Mouse (Mus musculus) gastrocnemius, adult 8-10 months (tissue): ENCODE results near the gene Rnasel. TPM values are rescaled to one million over a fixed set of nuclear protein-coding genes. Genes with fewer than 3 reads are reported as not detected.

Experiments used
- DNase-seq, 2 experiments: peaks; one replicate each; pipeline ENCODE4 v3.0.0; 2022; ENCODE audit warnings: low spot score in 2 of 2
- total RNA-seq, 4 experiments: library from RNA; stranded (reverse); gene quantifications; 2 replicates each; pipeline ENCODE4 v1.2.4; 2022

The Rnasel gene
- total RNA-seq, 4 experiments from 2014 or later = 0.63 to 1.8 (median 1.2) TPM

DNA sequence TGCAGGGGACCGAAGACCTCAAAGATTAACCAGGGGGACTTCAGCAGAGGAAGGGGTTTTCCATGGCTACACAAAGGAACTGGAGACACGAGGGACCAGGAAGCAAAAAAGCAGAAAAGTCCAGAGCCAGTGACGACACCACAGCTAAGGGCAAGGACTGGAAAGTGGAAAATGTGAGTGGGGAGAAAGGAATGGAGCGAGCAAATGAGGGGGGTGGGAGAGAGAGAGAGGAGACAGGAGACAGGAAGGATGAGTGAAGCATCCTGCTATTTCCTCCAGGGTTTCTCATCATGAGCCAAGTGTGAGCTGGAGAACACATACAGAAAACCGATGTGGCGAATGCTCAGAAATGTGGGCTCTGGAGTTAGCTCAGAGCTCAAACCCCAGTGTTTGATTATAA lies 13.1 kb upstream of the Rnasel start:
- DNase-seq = no peak

GRCm38 (mm10) chr1:153737101-153738085 lies 11.8 kb upstream of the Rnasel start:
- DNase-seq = no peak

DNA sequence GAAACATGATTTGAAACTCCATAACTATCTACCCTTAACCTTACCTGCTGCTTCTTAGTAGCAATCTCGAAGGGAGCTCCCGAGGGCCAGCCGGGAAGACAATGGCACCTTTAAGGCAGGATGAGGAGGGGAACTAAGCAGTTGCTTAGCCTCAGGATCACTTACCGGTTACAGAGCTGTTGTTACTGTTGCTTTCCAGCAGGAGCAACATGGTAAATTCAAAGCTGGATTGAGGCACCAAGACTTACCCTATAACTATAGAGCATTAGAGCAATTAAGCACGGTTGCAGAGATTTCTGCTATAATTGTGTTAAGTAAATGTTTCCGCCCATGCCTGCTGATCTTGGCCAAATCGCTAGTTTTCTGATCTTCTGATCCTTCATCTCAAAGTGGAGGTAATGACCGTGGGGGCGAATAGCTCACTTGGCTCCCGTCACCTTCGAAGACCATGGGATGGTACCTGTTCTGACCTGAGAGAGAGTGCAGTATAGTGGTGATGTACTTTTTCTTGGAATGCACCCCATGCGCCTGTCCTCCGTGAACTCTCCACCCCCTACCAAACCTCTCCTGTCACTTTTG lies 9.7 kb upstream of the Rnasel start:
- DNase-seq = no peak

DNA sequence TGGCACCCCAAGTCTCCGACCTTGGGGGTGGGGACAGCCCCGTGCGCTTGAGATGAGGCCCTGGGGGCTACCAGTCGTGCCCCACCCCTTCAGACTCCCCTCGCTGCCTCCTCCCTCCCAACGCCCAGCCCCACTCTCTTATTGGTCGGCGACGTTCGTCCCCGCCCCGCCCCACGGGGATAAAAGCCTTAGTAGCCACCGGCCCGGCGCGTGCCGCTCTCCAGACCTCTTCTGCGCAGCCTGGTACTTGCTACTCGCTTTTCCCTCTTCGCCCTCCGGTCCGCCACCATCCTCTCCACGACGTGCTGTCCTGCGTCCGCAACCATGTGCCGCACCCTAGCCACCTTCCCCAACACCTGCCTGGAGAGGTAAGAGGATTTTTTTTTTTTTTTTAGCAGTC lies 9.1 kb upstream of the Rnasel start, which contains the start of gene Rgs16:
Rgs16 (plus strand) TSS at position 205 of the 400 bp plus-strand sequence.
- peak; percentile 37 to 67 for DNase-seq

GRCm38 (mm10) chr1:153740775-153741400 lies 8.3 kb upstream of the Rnasel start:
- DNase-seq = no peak

- DNase-seq = no peak
Measured at GRCm38 (mm10) chr1:153741551-153742316, 7.5 kb upstream of the Rnasel start.

DNA sequence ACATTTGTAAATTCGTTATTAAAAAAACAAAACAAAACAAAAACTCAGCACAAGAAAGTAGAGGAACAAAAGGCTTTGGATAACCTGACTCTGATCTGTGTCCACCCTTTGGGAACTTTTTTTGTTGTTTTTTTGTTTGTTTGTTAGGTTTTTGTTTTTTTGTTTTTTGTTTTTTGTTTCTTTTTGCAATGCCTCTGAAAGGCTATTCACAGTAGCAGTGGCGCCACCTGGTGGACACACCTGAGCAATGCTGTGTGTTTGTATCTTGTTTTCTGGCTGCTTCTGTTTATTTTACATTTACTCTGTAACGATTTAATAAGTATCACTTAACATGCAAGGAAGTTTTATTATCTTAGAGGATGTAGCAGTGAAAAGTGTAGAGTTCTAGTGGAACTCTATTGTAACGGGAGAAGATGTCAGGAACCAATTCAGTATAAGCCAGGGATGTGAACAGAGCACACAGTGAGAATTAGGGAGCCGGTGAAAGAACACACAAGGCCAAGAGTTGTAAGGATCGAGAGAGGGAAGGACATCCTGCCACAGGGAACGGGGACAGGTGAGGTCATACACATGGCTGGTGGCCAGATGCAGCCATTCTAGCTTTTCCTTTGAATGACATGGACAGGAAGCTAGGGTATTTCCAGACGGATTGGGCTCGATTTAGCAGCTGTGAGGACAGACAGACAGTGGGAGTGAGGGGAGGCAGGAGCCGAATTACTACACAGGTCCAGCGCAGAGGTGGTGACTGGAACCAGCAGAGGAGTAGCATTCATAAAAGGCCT lies 6.7 kb upstream of the Rnasel start:
- peak; percentile 29 to 62 for DNase-seq

- DNase-seq = no peak
Measured at GRCm38 (mm10) chr1:153746119-153746670, 3.0 kb upstream of the Rnasel start.

GRCm38 (mm10) chr1:153746728-153747127 lies 2.5 kb upstream of the Rnasel start:
- peak; percentile 25 to 28 for DNase-seq

DNA sequence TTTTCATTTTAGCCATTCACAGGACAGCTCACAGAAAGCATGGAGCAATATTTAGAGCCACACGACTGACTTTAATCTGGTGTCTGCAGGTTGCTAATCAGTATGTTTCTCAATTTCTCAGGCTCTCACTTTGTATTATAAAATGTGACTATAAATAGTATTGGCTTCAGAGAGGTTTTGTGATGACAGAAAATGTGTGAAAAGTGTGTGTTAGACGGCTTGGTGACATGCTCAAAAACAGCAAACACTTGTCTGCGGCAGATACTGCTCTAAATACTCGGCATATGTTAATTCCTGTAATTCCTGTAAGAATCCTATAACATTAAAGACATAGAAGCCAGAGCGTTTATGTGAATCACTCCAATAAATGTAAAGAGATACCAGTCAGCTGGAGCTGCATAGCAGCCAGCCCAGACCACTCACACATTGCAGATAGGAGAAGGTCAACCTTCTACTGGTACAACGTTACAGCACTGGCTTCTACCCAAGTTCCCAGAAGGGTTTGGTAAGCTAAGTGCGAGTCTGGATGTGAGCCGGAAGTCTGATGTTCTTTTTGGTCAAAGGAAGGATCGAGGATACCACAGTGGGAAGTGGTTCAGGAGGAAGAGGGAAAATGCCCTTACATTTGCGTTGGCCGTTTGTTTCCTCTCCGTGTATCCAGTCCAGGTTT lies 1.2 kb upstream of the Rnasel start:
- DNase-seq = no peak

DNA sequence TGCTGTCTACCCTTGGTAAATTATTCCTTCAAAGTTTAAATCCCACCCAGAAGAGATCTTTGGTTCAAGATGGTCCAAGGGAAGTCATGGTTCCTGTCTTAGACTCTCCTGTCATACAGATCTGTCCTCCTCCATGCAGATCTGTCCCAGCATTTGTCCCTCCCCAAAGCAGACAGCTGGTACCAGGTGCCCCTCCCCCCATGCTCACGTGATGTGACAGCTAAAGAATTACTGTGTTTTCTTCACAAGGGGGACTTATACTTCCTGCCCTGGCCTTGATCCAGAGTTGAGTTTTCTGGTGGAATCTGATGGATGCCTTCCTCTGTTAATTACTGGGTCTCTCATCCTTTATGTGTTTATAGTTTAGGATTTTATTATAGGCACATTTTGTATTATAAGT lies 677 bp upstream of the Rnasel start:
- DNase-seq = no peak

GRCm38 (mm10) chr1:153750054-153750453 lies 828 bp downstream of the Rnasel start:
- no peak for DNase-seq

DNA sequence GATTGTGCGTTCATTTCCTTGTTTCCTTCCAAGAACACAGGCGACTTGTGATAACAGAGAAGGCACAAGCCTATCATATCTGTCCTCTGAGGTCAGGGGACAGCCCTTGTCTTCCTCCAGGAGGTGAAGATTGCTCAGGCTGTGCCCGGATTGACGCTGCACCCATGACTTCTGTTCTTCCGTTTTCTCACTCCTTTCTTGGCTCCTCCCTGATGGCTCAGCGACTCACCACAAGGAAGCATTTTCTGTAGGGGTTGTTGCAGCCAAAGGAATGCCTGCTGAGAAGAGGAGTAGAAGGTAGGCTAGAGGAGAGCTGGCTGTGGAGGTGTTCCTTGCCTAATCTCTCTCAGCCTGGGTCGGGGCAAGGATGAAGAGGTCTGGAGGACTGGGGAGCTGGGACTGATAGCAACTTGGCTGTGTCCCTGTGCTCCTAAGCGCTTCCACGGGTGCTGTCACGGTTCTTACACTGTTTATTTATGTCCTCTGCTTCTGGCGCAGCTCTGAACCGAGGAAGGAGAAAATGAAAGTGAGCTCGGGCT lies 2.6 kb downstream of the Rnasel start:
- no peak for DNase-seq

DNA sequence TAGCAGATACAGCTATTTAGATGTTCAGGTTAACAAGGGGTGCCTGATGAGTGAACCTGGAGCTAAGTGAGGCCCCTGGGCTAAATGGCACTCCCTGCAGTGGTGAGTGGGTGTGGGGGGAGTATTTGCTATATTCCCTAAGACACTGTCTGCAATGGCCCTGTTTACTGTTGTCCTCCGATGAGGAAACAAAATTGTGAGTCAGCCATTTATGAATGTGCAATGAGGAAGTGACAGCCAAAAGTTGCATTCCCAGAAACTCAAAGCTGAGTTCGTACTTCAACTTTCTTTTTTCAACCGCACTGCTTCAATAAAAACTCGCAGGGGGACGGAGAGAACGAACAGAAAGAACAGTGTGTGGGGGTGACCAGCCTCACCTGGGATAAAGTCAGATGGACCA lies 3.3 kb downstream of the Rnasel start:
- DNase-seq = no peak

DNA sequence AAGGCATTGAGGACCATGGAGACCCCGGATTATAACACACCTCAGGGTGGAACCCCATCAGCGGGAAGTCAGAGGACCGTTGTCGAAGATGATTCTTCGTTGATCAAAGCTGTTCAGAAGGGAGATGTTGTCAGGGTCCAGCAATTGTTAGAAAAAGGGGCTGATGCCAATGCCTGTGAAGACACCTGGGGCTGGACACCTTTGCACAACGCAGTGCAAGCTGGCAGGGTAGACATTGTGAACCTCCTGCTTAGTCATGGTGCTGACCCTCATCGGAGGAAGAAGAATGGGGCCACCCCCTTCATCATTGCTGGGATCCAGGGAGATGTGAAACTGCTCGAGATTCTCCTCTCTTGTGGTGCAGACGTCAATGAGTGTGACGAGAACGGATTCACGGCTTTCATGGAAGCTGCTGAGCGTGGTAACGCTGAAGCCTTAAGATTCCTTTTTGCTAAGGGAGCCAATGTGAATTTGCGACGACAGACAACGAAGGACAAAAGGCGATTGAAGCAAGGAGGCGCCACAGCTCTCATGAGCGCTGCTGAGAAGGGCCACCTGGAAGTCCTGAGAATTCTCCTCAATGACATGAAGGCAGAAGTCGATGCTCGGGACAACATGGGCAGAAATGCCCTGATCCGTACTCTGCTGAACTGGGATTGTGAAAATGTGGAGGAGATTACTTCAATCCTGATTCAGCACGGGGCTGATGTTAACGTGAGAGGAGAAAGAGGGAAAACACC lies 4.7 kb downstream of the Rnasel start:
- DNase-seq = no peak

GRCm38 (mm10) chr1:153764136-153764535 lies 14.9 kb downstream of the Rnasel start:
- no peak for DNase-seq

DNA sequence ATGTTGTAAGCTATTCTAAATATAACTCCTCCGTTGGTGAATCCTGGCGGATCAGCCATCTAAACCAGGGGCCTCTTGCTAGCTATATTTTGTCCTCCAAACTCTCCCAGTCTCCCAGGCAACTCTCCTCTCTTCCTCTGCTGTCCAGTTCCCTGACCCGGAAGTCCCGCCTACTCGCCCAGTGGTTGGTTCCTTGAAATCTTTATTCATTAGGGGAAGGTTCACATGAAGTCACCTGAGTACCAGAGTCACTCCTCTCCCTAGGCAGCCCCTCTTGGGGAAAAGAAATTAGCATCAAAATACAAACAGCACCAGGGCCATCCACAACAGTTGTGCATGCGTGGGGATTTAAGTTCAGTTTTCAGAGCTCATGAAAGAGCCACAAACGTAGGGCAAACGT lies 17.1 kb downstream of the Rnasel start:
- DNase-seq = no peak

DNA sequence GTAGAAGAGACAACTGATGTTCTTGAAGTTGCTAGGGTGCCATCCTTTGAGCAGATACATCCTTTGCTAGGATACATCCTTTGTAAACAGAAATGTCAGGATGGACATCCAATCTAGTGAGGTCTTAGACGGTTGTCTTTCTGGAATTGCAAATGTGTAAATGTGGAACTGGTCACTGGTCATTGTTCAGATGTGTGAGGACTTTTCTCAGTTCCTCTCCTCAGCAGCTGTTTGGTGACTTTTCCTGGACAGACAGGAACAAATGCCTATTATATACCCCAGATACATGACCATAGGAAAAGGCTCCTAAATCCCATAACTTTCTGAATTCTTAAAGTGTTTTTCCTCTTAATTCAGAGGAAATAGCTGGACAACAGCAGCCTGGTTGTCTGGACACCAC lies 18.1 kb downstream of the Rnasel start:
- DNase-seq = no peak

DNA sequence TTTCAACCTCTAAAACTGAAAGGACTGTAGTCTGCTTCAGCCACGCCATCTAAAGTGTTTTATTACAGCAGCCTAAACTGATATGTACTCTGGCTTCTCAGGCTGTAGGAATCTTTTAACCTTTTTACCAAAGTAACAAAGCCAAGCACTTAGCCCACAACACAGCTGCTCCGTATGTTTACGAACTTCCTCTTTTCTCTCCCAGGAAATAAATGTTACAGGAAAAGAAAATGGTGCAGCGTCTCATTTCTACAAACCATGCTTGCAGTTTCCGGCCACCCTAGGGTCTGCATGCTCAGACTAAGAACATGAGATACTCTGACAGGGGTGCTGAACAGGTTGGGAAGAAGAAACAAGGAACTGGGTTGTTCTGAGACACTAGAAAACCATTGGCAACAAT lies 19.2 kb downstream of the Rnasel start:
- DNase-seq = no peak
